Comparison of ENCODE assay signal across 8 mouse cellular contexts in genomic region chr9:15357484-15358275, GRCm38 (mm10). TPM values are rescaled to one million over a fixed set of nuclear protein-coding genes. Genes with fewer than 3 reads are reported as not detected.
A peak's percentile ranks its signal among the peaks of the same experiment; 100 is the strongest.
DNase-seq lines count a peak whose midpoint lies in the region; ATAC-seq and TF ChIP-seq lines count a peak whose summit lies in the region.

Gene Cep295 (minus strand): TSS chr9:15357788.

- 0 out of 4 replicates have a peak, but pooled peaks cover 0 to 2% of the 10 kb centered on the region in 2 experiments for H3K4me1 ChIP-seq in ES-E14 (ENCODE audit: control insufficient read depth in 2 of 2, insufficient read depth in 2 of 2, low read length in 2 of 2, poor library complexity in 1 of 2)
- peaks cover 20% of the 10 kb centered on the region for H3K4me1 ChIP-seq in forebrain, embryonic 15.5 days
- no peaks in the 10 kb centered on the region; the same call in 1 of the 2 replicates for H3K4me1 ChIP-seq in lung, adult 2 months (ENCODE audit: control insufficient read depth, insufficient read depth, low read length)

- DNase-seq in ES-E14 (ENCODE audit: low read depth, low spot score) = peak; percentile 83
- DNase-seq in cerebellum, adult 11-12 months = peak; percentile 98
- DNase-seq in heart, postnatal 25 days (ENCODE audit: low spot score) = peak; percentile 90
- DNase-seq in layer of hippocampus, adult 18-20 months (ENCODE audit: low spot score in 2 of 2) = peak; percentile 92 to 97
- DNase-seq in lung, adult 2 months = peak; percentile 95
- DNase-seq in thymus, adult 18-20 months = peak; percentile 90 to 91

- TF ChIP-seq POLR2A in lung, adult 2 months (IDR thresholded peaks at IDR 0.05; ENCODE audit: borderline replicate concordance, extremely low read depth, low read depth, low read length) = peak; percentile 98; the same call in 1 of the 2 replicates

- no peak for TF ChIP-seq CTCF in lung, adult 2 months (IDR thresholded peaks at IDR 0.05; ENCODE audit: insufficient read depth, low read length)

- 3% methylated on average over 60 of the region's 60 CpGs for WGBS in forebrain, embryonic 15.5 days
- under 1% methylated on average over 60 of the region's 60 CpGs for WGBS in lung, adult 2 months

- H3K27me3 ChIP-seq in forebrain, embryonic 15.5 days = 0 out of 2 replicates have a peak, but pooled peaks cover 3% of the 10 kb centered on the region

- peak within 1 kb of the TSS; percentile 73 for H3K27ac ChIP-seq in ES-E14 (ENCODE audit: insufficient read depth, low read depth, low read length, poor library complexity, severe bottlenecking)
- peak within 1 kb of the TSS; percentile 83 for H3K27ac ChIP-seq in forebrain, embryonic 15.5 days (replicated peaks)

- H3K9me3 ChIP-seq in ES-E14 (ENCODE audit: control insufficient read depth, insufficient read depth, low read depth, low read length) = no peaks in the 10 kb centered on the region
- no peaks in the 10 kb centered on the region for H3K9me3 ChIP-seq in forebrain, embryonic 15.5 days

- H3K9ac ChIP-seq in ES-E14 (ENCODE audit: insufficient read depth, low read depth, low read length, poor library complexity, severe bottlenecking) = peak within 1 kb of the TSS; percentile 94
- H3K9ac ChIP-seq in forebrain, embryonic 15.5 days (replicated peaks) = peak within 1 kb of the TSS; percentile 87

- H3K4me2 ChIP-seq in forebrain, embryonic 15.5 days (replicated peaks) = peak within 1 kb of the TSS; percentile 80

- intact Hi-C loops in heart, postnatal 25 days (cut with DNase I) = no loop called here

- in situ Hi-C loops in ES-E14 (cut with MboI; ENCODE audit: low sequenced_read_pairs in 2 of 2, unreplicated experiment in 2 of 2) = no loop called here

- peaks cover 3% of the 10 kb centered on the region for H3K36me3 ChIP-seq in ES-E14 (ENCODE audit: control insufficient read depth, insufficient read depth, low read length, poor library complexity, severe bottlenecking)
- H3K36me3 ChIP-seq in forebrain, embryonic 15.5 days = 0 out of 2 replicates have a peak, but pooled peaks cover 6% of the 10 kb centered on the region

- peak; percentile 99 for ATAC-seq in forebrain, embryonic 15.5 days (replicated peaks)
- ATAC-seq in neutrophil, adult 5-6 weeks (ENCODE audit: extremely low read depth, insufficient number of reproducible peaks, low FRiP score, poor library complexity, severe bottlenecking) = peak; percentile 95

- H3K4me3 ChIP-seq in ES-E14 (ENCODE audit: insufficient read depth in 1 of 2, low read depth in 1 of 2, low read length in 2 of 2, poor library complexity in 1 of 2, severe bottlenecking in 1 of 2) = peak within 1 kb of the TSS; percentile 93 to 95
- H3K4me3 ChIP-seq in forebrain, embryonic 15.5 days = peak within 1 kb of the TSS; percentile 91
- H3K4me3 ChIP-seq in lung, adult 2 months (replicated peaks; ENCODE audit: extremely low read depth, low read depth, low read length) = peak within 1 kb of the TSS; percentile 92

TF ChIP-seq in ES-E14, 5 proteins besides CTCF, POLR2A, EP300 and RAD21:
- TF ChIP-seq MAFK (IDR thresholded peaks at IDR 0.05; ENCODE audit: insufficient read depth, low read depth, low read length) (no peak), ZNF384 (IDR thresholded peaks at IDR 0.05; ENCODE audit: low read depth, low read length) (no peak), HCFC1 (IDR thresholded peaks at IDR 0.05; ENCODE audit: borderline replicate concordance, insufficient read depth, low read length) (peak; percentile 65; the same call in 1 of the 2 replicates)

RNA-seq across cellular contexts. Expression of gene Cep295, which starts in this region (rescaled TPM):
- total RNA-seq in ES-E14 (2012; rRNA removed) = 64.3 and 81.2 TPM in 2 replicates
- 15.1 and 15.2 TPM in 2 replicates for polyA plus RNA-seq in forebrain, embryonic 15.5 days (2015; fragmentation: Nextera tagmentation; extraction: Ambion mirVana)
- 1 to 10 TPM; 5.6 to 7.2 TPM for total RNA-seq in heart, postnatal 25 days (2021)
- 10 to 100 TPM; 18.5 to 21.1 TPM for total RNA-seq in layer of hippocampus, adult 18-20 months (2021)
- 3.1 and 3.7 TPM in 2 replicates for polyA plus RNA-seq in lung, adult 2 months (2012; rRNA removed)
- total RNA-seq in neutrophil, adult 5-6 weeks (2017) = 52.1 and 57.1 TPM in 2 replicates

Comparison
In these comparisons a context has a peak if more than half of its experiments do, and no peak if none do; other contexts are left out.
1. Peak in every context shown above with its lines: DNase-seq, ATAC-seq, H3K4me3 ChIP-seq and H3K27ac ChIP-seq.